Mouse (Mus musculus) thymus, adult 2 months (tissue): ENCODE measurements at regions not wholly inside any gene's neighbourhood (a gene's known extent, or its start where the extent isn't known, plus 50 kb on each side); places are given as distances from the start of the nearest gene placed in this dataset.

Experiments used
- CTCF ChIP-seq: fragments of 200-500 bp; IDR thresholded peaks from 2 replicates; pipeline ENCODE4 v1.5.1; 2012; ENCODE audit warnings: mild to moderate bottlenecking, control low read depth, low read length, moderate library complexity, borderline replicate concordance; ENCODE audit not compliant: control insufficient read depth, poor library complexity, insufficient read depth; ENCODE audit errors: extremely low read depth
- POLR2A ChIP-seq: fragments of 200-500 bp; IDR thresholded peaks from 2 replicates; pipeline ENCODE4 v1.6.1; 2012; ENCODE audit warnings: mild to moderate bottlenecking, low read length, control low read depth, moderate library complexity; ENCODE audit not compliant: control insufficient read depth, poor library complexity, insufficient read depth; ENCODE audit errors: extremely low read depth

DNA sequence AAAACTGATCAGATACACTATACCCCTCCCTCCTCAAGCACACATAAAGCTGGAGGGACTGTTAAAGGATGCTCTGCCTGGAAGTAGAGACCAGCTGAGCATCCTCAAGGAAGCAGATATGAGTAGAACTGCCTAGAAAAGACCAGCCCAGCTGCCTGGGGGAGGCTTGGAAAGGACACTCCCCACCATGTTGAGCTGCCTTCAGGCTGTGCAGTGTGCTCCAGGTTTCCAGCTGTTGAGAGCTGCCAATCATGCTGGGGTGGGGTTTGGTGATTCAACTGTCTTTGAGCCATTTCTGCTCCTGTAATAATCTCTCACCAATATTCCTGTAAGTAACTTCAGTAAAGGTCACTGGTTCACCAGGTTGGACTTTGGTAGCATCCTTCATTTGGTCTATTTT is 110.4 kb downstream of the Fgf9 start:
- TF ChIP-seq POLR2A (no peak), CTCF (no peak)
